Mouse (Mus musculus): ENCODE data around the gene Cbx3.

- TF ChIP-seq POLR2A (IDR thresholded peaks at IDR 0.05; ENCODE audit: control insufficient read depth, extremely low read depth, insufficient read depth, low read length, poor library complexity) (no peak), CTCF (IDR thresholded peaks at IDR 0.05; ENCODE audit: borderline replicate concordance, control insufficient read depth, extremely low read depth, insufficient read depth, low read length, poor library complexity) (no peak)
These were observed 1.6 kb downstream of the Cbx3 start for GRCm38 (mm10) chr6:51471782-51472181.

Measured in thymus, adult 2 months (tissue).